Mouse (Mus musculus): ENCODE data around the gene Snx21.

DNA sequence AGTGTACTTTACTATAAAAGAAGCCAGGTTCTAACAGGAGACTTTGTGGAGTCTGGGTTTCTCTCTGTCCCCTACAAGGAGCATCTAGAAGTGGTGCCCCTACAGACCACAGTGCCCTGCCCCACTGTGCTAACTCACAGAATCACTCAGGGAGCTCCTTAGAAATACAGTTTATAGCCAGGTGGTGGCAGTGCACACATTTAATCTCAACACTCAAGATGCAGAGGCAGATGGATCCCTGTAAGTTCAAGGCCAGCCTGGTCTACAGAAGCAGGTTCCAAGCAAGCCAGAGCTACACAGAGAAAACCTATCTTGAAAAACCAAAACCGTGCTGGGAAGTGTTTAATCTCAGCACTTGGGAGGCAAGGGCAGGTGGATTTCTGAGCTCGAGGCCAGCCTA is 8.1 kb downstream of the Snx21 start:
- TF ChIP-seq POLR2A (IDR thresholded peaks at IDR 0.05; ENCODE audit: borderline replicate concordance, extremely low read depth, low read depth, low read length): no peak
- TF ChIP-seq CTCF (IDR thresholded peaks at IDR 0.05; ENCODE audit: insufficient read depth, low read length): no peak
